Mouse (Mus musculus) gastrocnemius, adult 18-20 months (tissue): Measurements from ENCODE around the gene Ifna13. TPM values are rescaled to one million over a fixed set of nuclear protein-coding genes. Genes with fewer than 3 reads are reported as not detected.

Experiments used
- DNase-seq: peaks from one replicate; pipeline ENCODE4 v3.0.0; 2021; ENCODE audit warnings: low spot score
- long read RNA-seq, 2 experiments: library from polyadenylated mRNA; stranded (forward); transcript quantifications; one replicate each; pipeline ENCODE4 v2.0.0; 2021
- total RNA-seq, 2 experiments: library from RNA; stranded (reverse); gene quantifications; 2 replicates each; pipeline ENCODE4 v1.2.3; 2021

The Ifna13 gene
- not detected for total RNA-seq
- long read RNA-seq, experiment 1 = 0 reads
- long read RNA-seq, experiment 2 = 0 reads

DNA sequence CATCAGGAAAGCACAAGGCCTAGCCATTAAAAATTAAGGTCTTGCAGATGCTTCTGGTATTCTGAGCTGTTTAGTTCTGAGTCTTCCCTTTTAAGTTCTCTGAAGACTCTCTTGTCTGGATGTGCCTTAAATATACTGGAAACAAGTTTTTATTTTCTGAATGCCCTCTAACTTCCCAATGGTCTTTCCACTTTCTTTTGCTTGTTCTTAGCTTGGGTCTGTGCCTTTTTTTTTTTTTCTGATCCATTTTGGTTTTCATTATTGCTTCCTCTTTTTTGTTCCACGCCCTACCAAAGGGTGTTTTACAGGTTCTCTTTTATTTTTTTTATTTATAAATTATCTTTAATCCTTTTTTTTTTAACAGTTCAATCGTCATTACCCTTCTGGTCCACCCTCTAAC, at the start of gene Ifna13:
Gene Ifna13 (minus strand): TSS at position 101 of the 400 bp plus-strand sequence.
- DNase-seq = no peak

DNA sequence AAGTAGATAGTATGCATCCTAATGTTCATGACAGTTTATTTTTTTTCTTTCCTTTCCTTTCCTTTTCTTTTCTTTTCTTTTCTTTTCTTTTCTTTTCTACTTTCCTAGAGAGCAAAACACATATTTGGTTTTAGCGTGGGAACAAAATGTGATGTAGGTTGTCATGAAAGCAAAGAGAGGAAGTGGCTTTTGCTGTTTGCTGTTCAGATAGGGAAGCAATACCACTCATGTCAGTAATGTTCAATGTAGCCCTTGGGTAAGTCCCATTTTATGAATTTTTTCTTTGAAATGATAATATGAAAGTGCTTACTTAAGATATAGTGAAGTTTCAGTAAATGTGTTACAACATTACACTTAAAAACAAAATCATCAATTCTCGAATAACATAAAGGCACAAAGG, 49.1 kb upstream of the Ifna13 start:
- DNase-seq = no peak

- no peak for DNase-seq
These were observed 48.3 kb upstream of the Ifna13 start for GRCm38 (mm10) chr4:88692537-88692936.

- DNase-seq = no peak
These were observed 47.0 kb upstream of the Ifna13 start, which contains the start of gene Ifnab for GRCm38 (mm10) chr4:88691259-88691658. Gene Ifnab (minus strand): TSS chr4:88691359.

GRCm38 (mm10) chr4:88683812-88684211, 39.6 kb upstream of the Ifna13 start, which contains the start of gene Ifna2:
Gene Ifna2 (minus strand): TSS chr4:88683912.
- DNase-seq = no peak

DNA sequence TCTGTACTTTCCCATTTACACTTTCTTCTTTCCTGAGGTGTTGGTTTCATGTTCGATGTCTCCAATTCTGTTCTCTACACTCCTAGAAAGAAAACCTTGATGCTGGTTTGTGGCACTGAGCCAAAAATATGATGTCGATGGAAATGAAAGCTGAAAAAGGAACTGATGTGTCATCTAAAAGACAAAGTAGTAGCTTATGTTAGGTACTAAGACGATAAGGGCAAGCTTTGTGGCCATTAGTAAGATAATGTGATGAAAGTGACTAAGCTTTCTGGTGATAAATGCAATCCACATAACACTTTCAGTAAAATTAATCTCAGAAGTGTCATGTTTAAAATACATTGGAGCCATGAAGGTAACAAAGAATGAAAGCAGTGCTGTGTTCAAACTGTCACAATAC, 37.1 kb upstream of the Ifna13 start:
- DNase-seq = no peak

- peak; percentile 22 for DNase-seq
These were observed 36.1 kb upstream of the Ifna13 start for GRCm38 (mm10) chr4:88680362-88680761.

- no peak for DNase-seq
These were observed 32.6 kb upstream of the Ifna13 start, which contains the start of gene Ifna16 for GRCm38 (mm10) chr4:88676824-88677223. Gene Ifna16 (minus strand): TSS chr4:88676924.

DNA sequence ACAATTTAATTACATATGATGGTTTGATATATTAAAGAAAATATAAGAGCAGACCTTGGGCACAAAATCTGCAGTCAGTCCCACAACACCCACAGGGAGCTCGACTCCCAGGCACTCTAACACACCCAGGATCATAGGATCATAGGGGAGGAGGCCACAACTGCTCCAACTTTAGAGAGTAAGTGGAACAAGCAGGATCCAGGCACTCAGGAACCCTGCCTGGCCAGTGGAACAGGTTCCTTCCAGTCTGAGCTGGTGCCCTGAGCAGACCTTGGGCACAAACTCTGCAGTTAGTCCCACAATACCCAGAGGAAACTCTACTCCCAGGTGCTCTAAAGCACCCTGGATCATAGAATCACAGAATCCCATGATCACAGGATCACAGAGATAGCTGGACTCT, 11.2 kb upstream of the Ifna13 start:
- no peak for DNase-seq

- DNase-seq = no peak
These were observed 9.4 kb upstream of the Ifna13 start for GRCm38 (mm10) chr4:88653644-88654043.

- DNase-seq = no peak
These were observed 1.7 kb downstream of the Ifna13 start for GRCm38 (mm10) chr4:88642526-88642925.

GRCm38 (mm10) chr4:88641077-88641831, 3.0 kb downstream of the Ifna13 start:
- peak; percentile 94 for DNase-seq

GRCm38 (mm10) chr4:88640704-88641076, 3.6 kb downstream of the Ifna13 start:
- DNase-seq = no peak

DNA sequence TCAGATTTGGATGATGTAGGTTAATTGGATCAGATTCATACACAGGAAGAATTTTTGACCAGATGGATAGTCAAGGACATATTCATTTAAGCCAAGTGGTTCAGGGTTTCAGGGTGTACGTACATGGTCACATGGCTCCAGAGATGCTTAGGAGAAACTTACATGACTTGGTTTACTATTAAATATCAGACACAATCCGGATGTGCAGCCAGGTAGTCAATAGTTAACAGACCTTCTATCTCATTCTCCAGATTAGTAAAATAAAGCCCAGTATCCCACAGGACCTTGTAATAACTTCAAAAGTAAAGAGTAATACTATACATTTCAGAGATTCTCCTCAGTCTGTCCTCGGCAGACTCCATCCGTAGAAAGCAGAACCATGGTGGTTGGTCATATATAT, 9.9 kb downstream of the Ifna13 start, which contains the start of gene C87499:
Gene C87499 (minus strand): TSS at position 101 of the 400 bp plus-strand sequence.
- DNase-seq = no peak

- DNase-seq = no peak
These were observed 41.0 kb downstream of the Ifna13 start, which contains the start of gene Ifna12 for GRCm38 (mm10) chr4:88603276-88603675. Gene Ifna12 (minus strand): TSS chr4:88603376.

Other genes with a start within 250 kb of the Ifna13 start
- under 1 TPM; 0.84 to 0.93 TPM for gene Hacd4, start 205.5 kb downstream of the Ifna13 start, total RNA-seq
- gene Ifnb1, start 121.7 kb downstream of the Ifna13 start, total RNA-seq = not detected
- not detected for gene Ifna15, start 86.2 kb downstream of the Ifna13 start, total RNA-seq
- not detected for gene Ifna14, start 72.7 kb downstream of the Ifna13 start, total RNA-seq
- gene Ifna9, start 52.1 kb downstream of the Ifna13 start, total RNA-seq = not detected
- not detected for gene Ifna12, start 41.1 kb downstream of the Ifna13 start, total RNA-seq
- gene C87499, start 10.0 kb downstream of the Ifna13 start, total RNA-seq = not detected
- gene Ifna16, start 32.5 kb upstream of the Ifna13 start, total RNA-seq = not detected
- gene Ifna2, start 39.5 kb upstream of the Ifna13 start, total RNA-seq = not detected
- gene Ifnab, start 46.9 kb upstream of the Ifna13 start, total RNA-seq = not detected
- gene Gm26566, start 77.3 kb upstream of the Ifna13 start, total RNA-seq = under 1 TPM in 1 of 2 experiments, not detected in 1; 0.21 TPM
- gene Klhl9, start 78.0 kb upstream of the Ifna13 start, total RNA-seq = 10 to 100 TPM; 50.5 to 62.5 TPM
- not detected for gene Gm13271, start 110.4 kb upstream of the Ifna13 start, total RNA-seq
- not detected for gene Gm13283, start 115.7 kb upstream of the Ifna13 start, total RNA-seq
- gene Gm13290, start 129.4 kb upstream of the Ifna13 start, total RNA-seq = not detected
- gene Gm13289, start 132.5 kb upstream of the Ifna13 start, total RNA-seq = not detected
- gene Gm13272, start 135.4 kb upstream of the Ifna13 start, total RNA-seq = not detected
- not detected for gene Ifnz, start 137.7 kb upstream of the Ifna13 start, total RNA-seq
- not detected for gene Gm13276, start 141.2 kb upstream of the Ifna13 start, total RNA-seq
- not detected for gene Gm13277, start 144.2 kb upstream of the Ifna13 start, total RNA-seq
- not detected for gene Gm13278, start 147.1 kb upstream of the Ifna13 start, total RNA-seq
- not detected for gene Gm13275, start 150.0 kb upstream of the Ifna13 start, total RNA-seq
- not detected for gene Gm13279, start 152.9 kb upstream of the Ifna13 start, total RNA-seq
- not detected for gene Gm13285, start 155.2 kb upstream of the Ifna13 start, total RNA-seq
- gene Gm13287, start 158.8 kb upstream of the Ifna13 start, total RNA-seq = not detected
- gene Gm13288, start 161.1 kb upstream of the Ifna13 start, total RNA-seq = not detected
- gene Ifna7, start 171.8 kb upstream of the Ifna13 start, total RNA-seq = not detected
- not detected for gene Ifna11, start 175.5 kb upstream of the Ifna13 start, total RNA-seq
- not detected for gene Ifna6, start 183.0 kb upstream of the Ifna13 start, total RNA-seq
- not detected for gene Ifna5, start 191.1 kb upstream of the Ifna13 start, total RNA-seq
- gene Ifna4, start 197.4 kb upstream of the Ifna13 start, total RNA-seq = not detected
- not detected for gene Ifna1, start 205.6 kb upstream of the Ifna13 start, total RNA-seq
- not detected for gene Ifne, start 235.7 kb upstream of the Ifna13 start, total RNA-seq